Mouse (Mus musculus): ENCODE measurements around the gene Ccnd1. TPM values are rescaled to one million over a fixed set of nuclear protein-coding genes. Genes with fewer than 3 reads are reported as not detected.

The Ccnd1 gene
- 0.43 TPM for polyA plus RNA-seq (2017; shearing (Covaris generic))

DNA sequence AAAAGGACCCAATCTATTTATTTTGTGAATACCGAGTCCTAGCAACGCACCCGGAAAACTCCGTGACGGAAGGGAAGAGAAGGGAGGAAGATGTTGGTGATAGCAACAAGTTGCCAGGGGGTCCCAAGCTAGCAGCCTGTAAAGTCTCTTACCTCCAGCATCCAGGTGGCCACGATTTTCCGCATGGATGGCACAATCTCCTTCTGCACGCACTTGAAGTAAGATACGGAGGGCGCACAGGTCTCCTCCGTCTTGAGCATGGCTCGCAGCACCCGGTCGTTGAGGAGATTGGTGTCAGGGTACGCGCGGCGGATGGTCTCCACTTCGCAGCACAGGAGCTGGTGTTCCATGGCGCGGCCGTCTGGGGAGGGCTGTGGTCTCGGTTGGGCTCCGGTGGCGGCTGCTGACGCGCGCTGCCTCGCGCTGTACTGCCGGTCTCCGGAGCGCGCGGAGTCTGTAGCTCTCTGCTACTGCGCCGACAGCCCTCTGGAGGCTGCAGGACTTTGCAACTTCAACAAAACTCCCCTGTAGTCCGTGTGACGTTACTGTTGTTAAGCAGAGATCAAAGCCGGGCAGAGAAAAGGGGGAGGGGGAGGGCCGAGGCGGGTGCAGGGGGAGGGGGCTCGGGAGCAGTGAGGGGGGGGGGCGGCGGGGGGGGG lies at the start of gene Ccnd1:
Gene Ccnd1, minus strand, starts transcription at position 582 of the 659 bp plus-strand sequence.

DNA sequence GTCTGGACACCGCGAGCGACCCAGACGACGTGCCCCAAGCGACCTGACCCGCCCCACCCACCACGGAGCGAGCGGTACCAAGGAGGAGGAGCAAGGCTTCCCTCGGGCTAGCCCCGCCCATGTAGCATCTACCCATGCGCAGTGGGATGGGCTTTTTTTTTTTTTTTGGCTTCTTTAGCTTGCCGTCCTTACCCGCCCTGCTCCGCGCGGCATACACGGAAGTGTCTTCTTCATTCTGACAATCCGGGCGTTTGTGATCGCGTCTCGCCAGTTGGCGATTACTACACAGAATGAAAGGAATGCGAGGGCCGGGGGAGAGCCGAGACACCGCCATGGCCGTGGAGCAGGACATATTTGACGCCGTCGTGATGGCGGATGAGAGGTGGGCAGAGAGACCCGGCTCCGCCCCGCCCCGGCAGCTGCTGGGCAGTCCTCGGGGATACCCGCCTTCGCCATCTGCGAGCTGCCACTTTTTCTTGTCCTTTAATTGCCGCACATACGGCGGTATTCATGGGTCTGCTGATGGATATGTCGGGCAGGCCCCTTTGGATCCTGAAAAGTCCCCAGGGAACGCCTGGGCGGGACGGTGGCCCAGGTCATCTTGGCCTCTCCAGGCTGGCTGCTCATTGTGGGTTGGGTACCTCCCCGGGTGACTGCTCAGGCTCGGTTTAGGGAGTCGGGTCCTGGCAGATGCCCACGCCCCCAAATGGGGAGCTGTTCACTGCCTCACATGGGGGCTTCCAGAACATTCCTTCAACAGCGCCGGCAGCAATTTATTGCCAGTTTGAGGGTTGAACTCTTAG lies 24.6 kb downstream of the Ccnd1 start, which contains the start of gene LTO1:
Gene LTO1, plus strand, starts transcription at position 153 of the 803 bp plus-strand sequence.

DNA sequence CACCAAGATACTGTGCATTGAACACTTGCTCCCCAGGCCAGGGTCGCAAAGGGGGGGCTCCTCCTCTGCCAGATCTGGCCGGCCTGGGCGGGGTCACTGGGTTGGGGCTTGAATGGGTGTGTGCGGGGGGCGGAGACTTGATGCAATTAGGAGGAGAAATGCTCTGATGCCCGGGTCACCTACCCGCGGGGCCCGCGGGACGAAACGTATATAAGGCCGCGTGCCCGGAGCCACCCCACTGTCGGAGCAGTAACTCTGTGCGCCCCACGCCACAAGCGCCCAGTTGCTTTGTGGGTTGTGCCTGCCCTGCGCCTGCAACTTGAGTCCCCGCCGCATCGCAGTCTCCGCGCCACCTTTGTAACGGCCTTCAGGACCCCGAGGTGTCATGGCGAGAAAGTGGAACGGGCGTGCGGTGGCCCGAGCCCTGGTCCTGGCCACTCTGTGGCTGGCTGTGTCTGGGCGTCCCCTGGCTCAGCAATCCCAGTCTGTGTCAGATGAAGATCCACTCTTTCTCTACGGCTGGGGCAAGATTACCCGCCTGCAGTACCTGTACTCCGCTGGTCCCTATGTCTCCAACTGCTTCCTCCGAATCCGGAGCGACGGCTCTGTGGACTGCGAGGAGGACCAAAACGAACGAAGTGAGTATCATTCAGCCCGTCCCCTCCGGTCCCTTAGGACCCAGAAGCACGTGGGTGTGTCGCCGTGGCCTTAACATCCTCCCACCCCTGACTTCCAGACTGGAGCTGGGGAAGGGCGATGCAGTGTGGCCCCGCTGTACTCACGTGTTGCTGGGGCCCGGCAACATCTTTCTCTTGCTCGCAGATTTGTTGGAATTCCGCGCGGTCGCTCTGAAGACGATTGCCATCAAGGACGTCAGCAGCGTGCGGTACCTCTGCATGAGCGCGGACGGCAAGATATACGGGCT lies 43.2 kb downstream of the Ccnd1 start, which contains the start of gene Fgf15:
Gene Fgf15, plus strand, starts transcription at position 238 of the 925 bp plus-strand sequence.

Other genes with a start within 250 kb of the Ccnd1 start
- gene Ano1, start 188.0 kb downstream of the Ccnd1 start, polyA plus RNA-seq (2017; shearing (Covaris generic)): 0.23 TPM
- not detected for gene Fgf3, start 101.8 kb downstream of the Ccnd1 start, polyA plus RNA-seq (2017; shearing (Covaris generic))
- 0.60 TPM for gene Fgf4, start 92.6 kb downstream of the Ccnd1 start, polyA plus RNA-seq (2017; shearing (Covaris generic))
- gene Fgf15, start 43.4 kb downstream of the Ccnd1 start, polyA plus RNA-seq (2017; shearing (Covaris generic)): not detected
- gene LTO1, start 24.8 kb downstream of the Ccnd1 start, polyA plus RNA-seq (2017; shearing (Covaris generic)): 15.8 TPM